Mouse (Mus musculus) right cerebral cortex, postnatal 36 days (tissue): ENCODE data around the gene Gm13696.
"Not testable (repeated sequence)": the region's sequence is repeated elsewhere in the genome, so short reads cannot be mapped to it uniquely, and the experiment has no call there.

Experiments
- DNase-seq, 2 experiments: peaks; one replicate each; pipeline ENCODE4 v3.0.0; 2022; ENCODE audit warnings: low spot score in 2 of 2, mixed read lengths in 1 of 2

Gm13696 gene

GRCm38 (mm10) chr2:83972823-83973222, at the start of gene Gm13696:
Gene Gm13696 (plus strand): TSS chr2:83973123.
- DNase-seq = not testable (repeated sequence)

- DNase-seq = no peak
These were observed 43.3 kb upstream of the Gm13696 start for GRCm38 (mm10) chr2:83929478-83930088.

- peak; percentile 92 to 93 for DNase-seq
These were observed 32.0 kb upstream of the Gm13696 start, which contains the start of gene Zswim2 for GRCm38 (mm10) chr2:83940931-83941361. Gene Zswim2 (minus strand): TSS chr2:83941228.

DNA sequence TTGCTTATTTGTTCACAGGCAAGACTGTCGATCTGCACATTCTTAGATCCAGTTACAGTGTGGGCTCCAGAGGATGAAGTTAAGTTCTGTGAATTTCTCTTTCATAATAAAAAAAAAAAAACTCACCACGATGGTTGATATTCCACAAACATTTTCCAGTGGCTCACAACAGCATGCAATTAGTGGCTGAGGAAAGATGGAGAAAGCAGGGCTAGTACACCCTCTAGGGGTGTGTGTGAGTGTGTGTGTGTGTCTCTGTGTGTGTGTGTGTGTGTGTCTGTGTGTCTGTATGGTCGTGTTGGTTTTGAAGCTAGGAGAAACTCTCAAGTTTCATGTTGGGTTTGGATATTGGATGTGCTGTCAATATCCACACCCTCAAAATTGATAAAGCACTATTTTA, 31.5 kb upstream of the Gm13696 start:
- DNase-seq = no peak

DNA sequence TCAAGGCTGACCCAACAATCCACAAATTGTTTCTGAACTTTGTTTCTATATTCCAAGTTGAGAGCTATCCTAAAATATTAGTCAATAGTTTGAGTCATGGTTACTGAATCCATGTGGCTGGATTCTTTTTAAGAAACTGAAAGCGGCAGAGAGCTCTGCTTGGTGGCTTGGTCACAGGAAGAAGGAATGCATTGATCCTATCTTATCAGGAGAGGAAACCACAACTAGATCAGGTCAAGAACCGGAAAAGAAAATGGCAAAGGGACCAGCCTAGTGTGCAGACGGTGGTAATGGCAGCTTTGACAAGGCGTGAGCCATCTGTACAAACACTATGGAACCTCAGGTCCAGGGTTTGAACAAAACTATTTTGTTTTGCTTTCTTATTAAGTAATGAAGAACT, 31.1 kb upstream of the Gm13696 start:
- DNase-seq = no peak

- DNase-seq = not testable (repeated sequence)
These were observed 17.5 kb upstream of the Gm13696 start, which contains the start of gene Gm13698 for GRCm38 (mm10) chr2:83955393-83955792. Gene Gm13698 (plus strand): TSS chr2:83955693.

DNA sequence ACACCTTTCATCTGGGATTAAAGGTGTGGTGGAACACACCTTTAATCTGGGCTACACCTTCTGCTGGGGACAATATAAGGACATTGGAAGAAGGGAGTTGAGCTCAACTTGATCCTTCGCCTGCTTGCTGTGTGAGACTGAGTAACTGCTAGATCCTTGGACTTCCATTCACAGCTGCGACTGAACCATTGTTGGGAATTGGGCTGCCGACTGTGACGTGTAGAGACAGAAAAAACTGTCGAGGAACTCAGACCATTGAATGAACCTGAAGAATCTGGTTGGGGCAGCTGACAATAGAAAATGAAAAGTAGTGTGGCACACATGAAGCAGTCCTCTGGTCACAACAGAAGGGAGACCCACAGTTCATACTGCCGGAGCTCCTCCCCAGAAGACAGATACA, 11.7 kb upstream of the Gm13696 start, which contains the start of gene Gm13693:
TSS of gene Gm13693 (plus strand) at position 301 of the 400 bp plus-strand sequence.
- DNase-seq = not testable (repeated sequence)

DNA sequence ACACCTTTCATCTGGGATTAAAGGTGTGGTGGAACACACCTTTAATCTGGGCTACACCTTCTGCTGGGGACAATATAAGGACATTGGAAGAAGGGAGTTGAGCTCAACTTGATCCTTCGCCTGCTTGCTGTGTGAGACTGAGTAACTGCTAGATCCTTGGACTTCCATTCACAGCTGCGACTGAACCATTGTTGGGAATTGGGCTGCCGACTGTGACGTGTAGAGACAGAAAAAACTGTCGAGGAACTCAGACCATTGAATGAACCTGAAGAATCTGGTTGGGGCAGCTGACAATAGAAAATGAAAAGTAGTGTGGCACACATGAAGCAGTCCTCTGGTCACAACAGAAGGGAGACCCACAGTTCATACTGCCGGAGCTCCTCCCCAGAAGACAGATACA, 5.9 kb upstream of the Gm13696 start, which contains the start of gene Gm13695:
TSS of gene Gm13695 (plus strand) at position 301 of the 400 bp plus-strand sequence.
- not testable (repeated sequence) for DNase-seq

GRCm38 (mm10) chr2:83978633-83979032, 5.7 kb downstream of the Gm13696 start, which contains the start of gene Gm13694:
Gene Gm13694 (plus strand): TSS chr2:83978933.
- DNase-seq = not testable (repeated sequence)

GRCm38 (mm10) chr2:83984443-83984842, 11.5 kb downstream of the Gm13696 start, which contains the start of gene Gm13697:
Gene Gm13697 (plus strand): TSS chr2:83984743.
- DNase-seq = not testable (repeated sequence)

GRCm38 (mm10) chr2:83990253-83990652, 17.3 kb downstream of the Gm13696 start, which contains the start of gene Gm13691:
Gene Gm13691 (plus strand): TSS chr2:83990553.
- DNase-seq = not testable (repeated sequence)

DNA sequence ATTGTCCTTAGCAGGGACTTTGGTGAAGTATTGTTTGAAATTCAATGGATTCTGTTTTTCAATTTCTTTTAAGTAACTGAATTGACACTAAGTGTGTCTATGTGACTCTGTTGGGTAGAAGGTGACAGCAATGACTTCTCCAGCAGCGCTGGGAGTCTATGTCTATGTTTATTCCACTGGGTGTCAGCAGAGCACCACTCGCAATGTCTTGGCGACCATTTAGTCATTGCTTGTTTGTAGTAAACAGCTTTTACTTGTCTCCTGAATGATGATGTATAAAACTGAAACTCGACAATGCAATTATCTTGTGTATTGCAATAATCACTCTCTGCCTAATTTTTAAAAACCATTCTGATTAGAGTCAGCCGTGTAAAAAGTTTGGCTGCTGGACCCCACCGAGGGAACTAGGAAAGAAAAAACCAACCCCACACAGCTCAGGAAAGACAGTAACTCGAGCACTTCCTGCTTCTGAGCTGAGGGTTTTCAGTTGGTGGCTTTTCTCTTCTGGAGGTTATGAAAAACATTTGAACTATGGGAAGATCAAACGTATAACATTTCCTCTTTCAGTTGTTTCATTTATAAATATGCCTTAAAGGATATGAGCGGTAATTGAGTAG, 20.8 kb downstream of the Gm13696 start:
- not testable (repeated sequence) for DNase-seq

DNA sequence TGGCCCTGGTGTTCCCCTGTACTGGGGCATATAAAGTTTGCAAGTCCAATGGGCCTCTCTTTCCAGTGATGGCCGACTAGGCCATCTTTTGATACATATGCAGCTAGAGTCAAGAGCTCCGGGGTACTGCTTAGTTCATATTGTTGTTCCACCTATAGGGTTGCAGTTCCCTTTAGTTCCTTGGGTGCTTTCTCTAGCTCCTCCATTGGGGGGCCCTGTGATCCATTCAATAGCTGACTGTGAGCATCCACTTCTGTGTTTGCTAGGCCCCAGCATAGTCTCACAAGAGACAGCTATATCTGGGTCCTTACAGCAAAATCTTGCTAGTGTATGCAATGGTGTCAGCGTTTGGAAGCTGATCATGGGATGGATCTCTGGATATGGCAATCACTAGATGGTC, 21.6 kb downstream of the Gm13696 start:
- not testable (repeated sequence) for DNase-seq

GRCm38 (mm10) chr2:84008913-84009312, 36.0 kb downstream of the Gm13696 start:
- no peak for DNase-seq

- DNase-seq = no peak
These were observed 36.9 kb downstream of the Gm13696 start for GRCm38 (mm10) chr2:84009818-84010217.

DNA sequence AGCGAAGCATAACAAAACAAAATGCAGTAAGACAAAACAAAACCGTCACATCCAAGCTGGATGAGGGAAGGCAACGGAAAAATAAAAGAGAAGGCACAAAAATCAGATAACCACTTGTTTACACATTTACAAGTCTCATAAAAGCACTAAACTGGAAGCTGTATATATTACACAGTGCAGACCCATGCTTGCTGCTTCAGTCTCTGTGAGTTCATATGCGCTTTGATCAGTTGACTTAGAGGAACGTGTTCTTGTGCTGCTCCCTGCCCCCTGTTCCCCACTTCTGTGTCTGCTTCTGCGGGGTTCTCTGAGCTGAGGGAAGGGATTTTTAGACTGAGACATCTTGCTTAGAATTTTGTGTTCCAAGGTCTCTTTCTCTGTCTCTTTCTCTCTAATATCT, 41.6 kb downstream of the Gm13696 start:
- DNase-seq = no peak

DNA sequence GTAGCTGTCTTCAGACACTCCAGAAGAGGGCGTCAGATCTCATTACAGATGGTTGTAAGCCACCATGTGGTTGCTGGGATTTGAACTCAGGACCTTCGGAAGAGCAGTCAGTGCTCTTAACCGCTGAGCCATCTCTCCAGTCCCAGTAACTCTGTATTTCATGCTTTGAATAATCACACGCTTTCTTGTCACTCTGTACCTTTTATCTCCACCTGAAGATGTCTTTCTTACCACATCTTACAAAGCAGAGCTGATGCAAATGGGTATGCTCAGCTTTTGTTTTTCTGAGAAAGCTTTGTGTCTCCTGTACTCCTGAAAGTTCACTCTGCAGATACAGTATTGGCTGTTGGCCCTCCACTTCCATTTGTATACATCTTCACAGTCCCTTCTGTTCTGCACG, 43.4 kb downstream of the Gm13696 start:
- DNase-seq = not testable (repeated sequence)

DNA sequence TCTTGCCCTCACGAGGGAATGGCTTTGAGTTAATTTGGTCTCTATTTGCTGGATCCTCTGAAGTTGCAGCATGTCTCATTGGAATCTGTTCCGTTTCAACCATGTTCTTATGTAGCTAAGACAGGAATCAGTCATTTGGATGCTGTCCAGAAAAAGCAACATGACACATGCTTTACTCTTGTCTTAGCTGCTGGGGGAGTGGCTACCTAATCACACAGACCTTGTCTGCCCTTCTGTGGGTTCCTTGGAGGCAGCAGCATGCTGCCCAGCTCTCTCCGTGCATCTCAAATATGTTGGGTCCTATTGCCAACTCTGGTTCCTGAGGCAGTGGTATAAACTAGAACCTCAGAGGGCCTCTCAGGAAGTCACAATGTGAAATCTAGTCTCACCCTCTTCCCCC, 45.4 kb downstream of the Gm13696 start:
- no peak for DNase-seq

- no peak for DNase-seq
These were observed 46.8 kb downstream of the Gm13696 start for GRCm38 (mm10) chr2:84019519-84020305.

GRCm38 (mm10) chr2:84021930-84022329, 49.0 kb downstream of the Gm13696 start:
- DNase-seq = no peak

DNA sequence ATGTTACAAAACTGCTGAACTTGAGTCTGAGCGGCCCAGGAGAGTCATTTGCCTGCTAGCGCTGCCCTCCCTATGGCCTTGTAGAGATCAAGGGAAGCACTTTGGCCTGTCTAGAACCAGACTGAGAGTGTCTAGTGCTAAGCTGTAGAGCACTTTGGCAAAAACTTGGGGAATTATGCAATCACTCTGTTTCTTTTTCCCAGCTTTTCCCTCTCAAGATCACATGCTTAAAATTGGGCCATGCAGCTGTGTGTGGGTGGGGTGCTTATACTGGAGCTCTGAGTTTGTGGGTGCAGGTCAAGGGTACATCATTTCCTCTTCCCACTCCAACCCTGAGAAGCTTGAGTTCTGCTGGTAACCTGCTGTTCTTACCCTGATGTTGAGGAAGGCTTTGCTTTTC, 50.0 kb downstream of the Gm13696 start:
- DNase-seq = peak; percentile 24 to 47

GRCm38 (mm10) chr2:84023319-84023718, 50.4 kb downstream of the Gm13696 start:
- no peak for DNase-seq
